Mouse (Mus musculus): ENCODE results near the gene Atxn10.

DNA sequence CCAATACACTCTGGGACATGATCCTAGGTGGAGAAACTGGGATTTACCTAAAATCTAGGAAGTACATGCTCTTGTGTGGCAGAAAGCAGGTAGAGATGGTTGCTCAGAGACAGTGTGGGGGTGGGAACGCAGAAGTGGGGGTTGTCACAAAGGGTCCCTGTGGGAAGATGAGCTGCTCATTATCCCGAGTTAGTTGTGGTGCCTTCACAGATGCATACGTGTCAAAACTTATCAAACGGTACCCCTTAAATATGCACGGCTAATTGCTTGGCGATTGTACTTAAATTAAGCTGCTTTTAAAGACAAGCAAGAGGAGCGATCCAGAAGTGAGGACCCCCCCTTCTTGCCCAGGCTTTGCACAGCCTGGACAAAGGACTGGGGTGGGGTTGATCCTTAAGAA lies 153.7 kb downstream of the Atxn10 start:
- TF ChIP-seq GATA1 (IDR thresholded peaks at IDR 0.05; ENCODE audit: low read length): no peak
- no peak for TF ChIP-seq TAL1 (IDR thresholded peaks at IDR 0.05; ENCODE audit: low read length)

Measured in erythroblast, embryonic 14.5 days (primary cell).